Mouse (Mus musculus) neural tube, embryonic 14.5 days (tissue): Measurements from ENCODE around the gene Irs3. TPM values are rescaled to one million over a fixed set of nuclear protein-coding genes. Genes with fewer than 3 reads are reported as not detected.

Experiments
- ATAC-seq: fragments of 200-750 bp; cut with Nextera tagmentation; 2 replicates; pipeline ENCODE4 v1.8.0; 2017; ENCODE audit warnings: low read depth, mild to moderate bottlenecking, moderate TSS enrichment, moderate library complexity
- H3K27ac ChIP-seq: fragments of 300-500 bp; sonication (generic); 2 replicates; pipeline ENCODE4 v1.5.1; 2014; ENCODE audit warnings: low read depth, mild to moderate bottlenecking, control low read depth, low read length, moderate library complexity, mixed read lengths
- H3K27me3 ChIP-seq: fragments of 300-500 bp; sonication (generic); 2 replicates; pipeline ENCODE4 v1.6.1; 2014; ENCODE audit warnings: low read length; ENCODE audit not compliant: control insufficient read depth, insufficient read depth
- H3K36me3 ChIP-seq: fragments of 300-500 bp; sonication (generic); 2 replicates; pipeline ENCODE4 v1.6.1; 2014; ENCODE audit warnings: low read length, mixed read lengths; ENCODE audit not compliant: control insufficient read depth, insufficient read depth
- H3K4me1 ChIP-seq: fragments of 300-500 bp; sonication (generic); 2 replicates; pipeline ENCODE4 v1.6.1; 2014; ENCODE audit warnings: low read length; ENCODE audit not compliant: control insufficient read depth, insufficient read depth
- H3K4me2 ChIP-seq: fragments of 300-500 bp; sonication (generic); 2 replicates; pipeline ENCODE4 v1.6.1; 2014; ENCODE audit warnings: mild to moderate bottlenecking, low read depth, low read length, control low read depth
- H3K4me3 ChIP-seq: fragments of 300-500 bp; sonication (generic); 2 replicates; pipeline ENCODE4 v1.5.1; 2014; ENCODE audit warnings: low read depth, low read length, control low read depth, mixed read lengths
- H3K9ac ChIP-seq: fragments of 300-500 bp; sonication (generic); replicated peaks from 2 replicates; pipeline ENCODE4 v1.6.1; 2014; ENCODE audit warnings: low read depth, mild to moderate bottlenecking, control low read depth, low read length, mixed read lengths
- H3K9me3 ChIP-seq: fragments of 300-500 bp; sonication (generic); 2 replicates; pipeline ENCODE4 v1.6.1; 2016; ENCODE audit warnings: low read length; ENCODE audit not compliant: control insufficient read depth
- WGBS: fragments of 180-500 bp; shearing (Covaris S2); extraction: QIAGEN DNeasy Blood & Tissue Kit; methylation state at CpG from one replicate; pipeline ENCODE4 v1.1.7; 2014; 5-methylcytosine and 5-hydroxymethylcytosine counted together
- polyA plus RNA-seq: library from polyadenylated mRNA; unstranded; fragments of >200 nt; fragmentation: Nextera tagmentation; extraction: Ambion mirVana; gene quantifications from 2 replicates; pipeline ENCODE4 v1.2.1, GENCODE M21; 2014

Gene Irs3
- polyA plus RNA-seq = 0.31 TPM in 1 of 2 replicates, not detected in the other

- Histone ChIP-seq H3K27ac (no peak within 1 kb of the TSS), H3K9ac (0 out of 2 replicates have a peak within 1 kb of the TSS, but pooled peaks have one; percentile 8), H3K4me3 (peak within 1 kb of the TSS; percentile 10), H3K4me2 (peak within 1 kb of the TSS; percentile 38; the same call in 1 of the 2 replicates), H3K4me1 (peaks cover 14% of the 10 kb centered on the region; the same call in 1 of the 2 replicates), H3K36me3 (peaks cover 4% of the 10 kb centered on the region; the same call in 1 of the 2 replicates), H3K27me3 (peaks cover 24% of the 10 kb centered on the region), H3K9me3 (no peaks in the 10 kb centered on the region)
- no peak for ATAC-seq
- WGBS = 13% methylated on average over 11 of the region's 11 CpGs
Measured at GRCm38 (mm10) chr5:137645652-137646091, at the start of gene Irs3. Gene Irs3, minus strand, starts transcription at chr5:137645714.

- WGBS = 48% methylated on average over 3 of the region's 3 CpGs
- no peak overlapping the region for H3K27ac ChIP-seq
- H3K9me3 ChIP-seq = no peaks in the 10 kb centered on the region
- H3K27me3 ChIP-seq = no peaks in the 10 kb centered on the region
- H3K4me3 ChIP-seq = no peak overlapping the region
- no peak overlapping the region for H3K4me2 ChIP-seq
- H3K36me3 ChIP-seq = no peaks in the 10 kb centered on the region
- ATAC-seq = no peak
- H3K4me1 ChIP-seq = no peaks in the 10 kb centered on the region
- no peak overlapping the region for H3K9ac ChIP-seq
Measured at GRCm38 (mm10) chr5:137694796-137695195, 49.3 kb upstream of the Irs3 start.

GRCm38 (mm10) chr5:137691881-137692280 lies 46.4 kb upstream of the Irs3 start:
- Histone ChIP-seq H3K4me3 (no peak overlapping the region), H3K9ac (no peak overlapping the region), H3K4me2 (no peak overlapping the region), H3K27me3 (no peaks in the 10 kb centered on the region), H3K27ac (no peak overlapping the region), H3K4me1 (no peaks in the 10 kb centered on the region), H3K36me3 (no peaks in the 10 kb centered on the region), H3K9me3 (no peaks in the 10 kb centered on the region)
- ATAC-seq = no peak
- 73% methylated on average over 1 of the region's 1 CpGs for WGBS

- WGBS = 71% methylated on average over 9 of the region's 9 CpGs
- Histone ChIP-seq H3K27ac (no peak overlapping the region), H3K36me3 (no peaks in the 10 kb centered on the region), H3K4me2 (no peak overlapping the region), H3K27me3 (no peaks in the 10 kb centered on the region), H3K9ac (no peak overlapping the region), H3K4me1 (no peaks in the 10 kb centered on the region), H3K9me3 (no peaks in the 10 kb centered on the region), H3K4me3 (no peak overlapping the region)
- no peak for ATAC-seq
Measured at GRCm38 (mm10) chr5:137690531-137690930, 45.0 kb upstream of the Irs3 start.

- Histone ChIP-seq H3K4me1 (no peaks in the 10 kb centered on the region), H3K9ac (no peak overlapping the region), H3K9me3 (no peaks in the 10 kb centered on the region), H3K4me2 (no peak overlapping the region), H3K36me3 (no peaks in the 10 kb centered on the region), H3K4me3 (no peak overlapping the region), H3K27me3 (no peaks in the 10 kb centered on the region), H3K27ac (no peak overlapping the region)
- no peak for ATAC-seq
- 86% methylated on average over 3 of the region's 3 CpGs for WGBS
Measured at GRCm38 (mm10) chr5:137689974-137690373, 44.5 kb upstream of the Irs3 start.

- no peak overlapping the region for H3K4me2 ChIP-seq
- 87% methylated on average over 6 of the region's 6 CpGs for WGBS
- H3K36me3 ChIP-seq = no peaks in the 10 kb centered on the region
- no peaks in the 10 kb centered on the region for H3K27me3 ChIP-seq
- no peak overlapping the region for H3K27ac ChIP-seq
- no peak for ATAC-seq
- H3K9ac ChIP-seq = no peak overlapping the region
- peaks cover 11% of the 10 kb centered on the region for H3K4me1 ChIP-seq
- H3K4me3 ChIP-seq = no peak overlapping the region
- H3K9me3 ChIP-seq = no peaks in the 10 kb centered on the region
Measured at GRCm38 (mm10) chr5:137686127-137686790, 40.7 kb upstream of the Irs3 start.

DNA sequence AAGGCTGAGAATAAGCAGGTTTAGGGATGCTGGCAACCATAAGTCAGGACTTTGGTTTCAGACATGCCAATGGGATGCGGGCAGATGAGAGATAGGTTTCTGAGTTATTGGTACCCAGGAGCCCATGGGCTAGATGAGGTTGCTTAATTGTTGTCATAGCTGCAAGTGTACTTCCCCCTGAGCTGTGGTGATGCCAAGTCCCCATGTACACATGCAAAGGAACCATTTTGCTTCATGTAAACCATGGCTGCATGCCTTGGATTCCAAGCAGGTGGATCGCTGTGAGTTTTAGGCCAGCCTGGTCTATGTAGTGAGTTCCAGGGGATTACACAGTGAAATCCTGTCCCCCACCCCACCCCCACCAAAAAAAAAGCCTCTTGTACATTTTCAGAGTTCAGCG lies 40.1 kb upstream of the Irs3 start:
- 94% methylated on average over 3 of the region's 3 CpGs for WGBS
- H3K27ac ChIP-seq = no peak overlapping the region
- H3K27me3 ChIP-seq = no peaks in the 10 kb centered on the region
- peaks cover 11% of the 10 kb centered on the region for H3K4me1 ChIP-seq
- H3K4me2 ChIP-seq = no peak overlapping the region
- H3K36me3 ChIP-seq = no peaks in the 10 kb centered on the region
- H3K9ac ChIP-seq = no peak overlapping the region
- ATAC-seq = no peak
- no peaks in the 10 kb centered on the region for H3K9me3 ChIP-seq
- H3K4me3 ChIP-seq = no peak overlapping the region

DNA sequence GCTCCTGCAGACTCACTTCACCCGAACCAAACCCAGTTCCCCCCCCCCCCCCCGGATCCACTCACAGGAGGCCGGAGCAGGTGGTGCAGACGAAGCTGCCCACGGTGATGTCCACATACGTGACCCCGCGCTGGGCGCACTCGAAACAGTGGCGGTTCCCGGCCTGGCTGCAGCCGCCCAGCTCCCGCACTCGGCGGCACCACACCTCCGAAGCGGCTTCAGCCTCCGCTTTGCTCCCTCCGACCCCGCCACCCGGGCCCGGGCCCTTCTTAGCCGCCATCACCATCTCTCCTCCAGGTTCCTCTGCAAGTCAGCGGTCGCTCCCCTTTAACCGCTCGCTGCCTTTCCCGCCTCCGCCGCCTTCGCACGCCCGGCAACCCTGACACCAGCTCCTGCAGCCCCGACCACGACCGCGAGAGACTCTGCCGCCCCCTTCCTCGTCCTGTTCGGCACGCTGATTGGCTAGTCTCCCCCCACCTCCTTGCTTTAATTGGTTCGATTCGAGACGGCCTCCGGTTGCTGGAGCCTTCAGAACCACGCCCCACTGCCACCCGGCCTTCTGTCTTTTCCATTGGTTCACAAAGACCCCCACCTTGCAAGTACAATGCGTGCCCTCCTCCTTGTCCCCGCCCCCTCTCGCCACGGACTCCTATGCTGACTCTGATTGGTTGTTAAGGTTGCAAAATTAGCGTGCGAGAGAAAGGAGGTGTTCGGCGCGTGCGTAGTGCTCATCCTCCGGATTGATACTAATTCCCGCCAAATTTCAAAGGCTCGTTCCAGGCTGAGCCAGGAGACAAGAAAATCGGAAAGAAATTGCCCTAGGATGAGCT lies 39.0 kb upstream of the Irs3 start, which contains the start of gene Agfg2:
Gene Agfg2 (minus strand): TSS at position 433 of the 830 bp plus-strand sequence.
- H3K4me1 ChIP-seq = peaks cover 11% of the 10 kb centered on the region
- peak within 1 kb of the TSS; percentile 79 for H3K4me2 ChIP-seq
- peak within 1 kb of the TSS; percentile 50 for H3K9ac ChIP-seq
- ATAC-seq = peak; percentile 100
- under 1% methylated on average over 61 of the region's 62 CpGs for WGBS
- H3K4me3 ChIP-seq = peak within 1 kb of the TSS; percentile 60
- H3K27ac ChIP-seq = peak within 1 kb of the TSS; percentile 60
- H3K36me3 ChIP-seq = no peaks in the 10 kb centered on the region
- no peaks in the 10 kb centered on the region for H3K27me3 ChIP-seq
- H3K9me3 ChIP-seq = no peaks in the 10 kb centered on the region
